Mouse (Mus musculus) kidney, adult 2 months (tissue): ENCODE results near the gene Gfra1.

Experiments used
- CTCF ChIP-seq: fragments of 200-500 bp; conservative IDR thresholded peaks from 2 replicates; pipeline ENCODE4 v1.5.1; 2011; ENCODE audit warnings: low read depth, mild to moderate bottlenecking, control low read depth, low read length, moderate library complexity, mixed read lengths; ENCODE audit not compliant: insufficient read depth, insufficient read length
- POLR2A ChIP-seq: fragments of 200-500 bp; IDR thresholded peaks from one replicate; pipeline ENCODE4 v1.6.1; 2011; ENCODE audit warnings: low read depth, low read length, control low read depth

DNA sequence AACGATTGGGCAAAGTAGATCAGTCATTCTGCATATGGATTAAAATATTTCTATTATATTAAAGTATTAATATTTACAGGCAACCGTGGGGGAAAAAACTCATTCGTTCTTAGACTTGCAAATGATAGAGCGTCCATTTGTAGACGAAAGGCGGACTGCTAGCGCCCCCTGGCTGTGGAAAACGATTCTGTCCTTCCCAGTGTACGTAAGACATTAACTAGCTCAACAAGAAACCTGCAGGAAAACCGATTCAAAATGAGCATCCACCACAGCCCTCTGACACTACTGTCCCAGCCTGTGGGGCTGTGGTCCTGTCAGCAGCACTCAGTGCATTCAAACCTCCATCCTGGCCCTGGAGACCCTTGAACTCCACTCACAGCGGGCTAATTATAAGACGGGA is 13.7 kb upstream of the Gfra1 start:
- TF ChIP-seq CTCF: peak; percentile 93
- no peak for TF ChIP-seq POLR2A
